Mouse (Mus musculus) heart, adult 2 months (tissue): ENCODE measurements around the gene Galnt2.

Experiments used
- CTCF ChIP-seq: fragments of 200-600 bp; IDR thresholded peaks from 2 replicates; pipeline ENCODE4 v1.8.1; 2022; ENCODE audit warnings: antibody characterized with exemption, mild to moderate bottlenecking, moderate library complexity
- POLR2A ChIP-seq: fragments of 200-500 bp; IDR thresholded peaks from 2 replicates; pipeline ENCODE4 v1.6.1; 2011; ENCODE audit warnings: mild to moderate bottlenecking, low read depth, low read length, control low read depth; ENCODE audit not compliant: insufficient read depth

DNA sequence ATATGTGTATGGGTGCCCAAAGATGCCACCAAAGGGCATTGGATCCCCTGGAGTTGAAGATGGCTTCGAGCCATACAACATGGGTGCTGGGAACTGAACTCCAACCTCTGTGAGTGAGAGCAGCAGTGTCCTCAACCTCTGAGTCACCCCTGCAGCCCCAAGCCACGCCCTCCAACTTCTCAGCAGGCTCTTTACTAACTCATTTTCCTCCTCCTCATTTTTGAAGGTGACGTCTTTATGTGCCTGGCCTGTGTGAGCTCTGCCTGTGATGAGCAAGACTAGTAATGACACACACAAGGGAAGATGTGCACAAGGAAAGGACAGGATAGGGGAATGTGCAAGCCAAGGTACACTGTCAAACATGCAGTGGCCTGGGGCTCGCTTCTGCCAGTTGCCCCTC, 28.0 kb downstream of the Galnt2 start:
- TF ChIP-seq POLR2A (no peak), CTCF (no peak)
